Mouse (Mus musculus): Measurements from ENCODE around the gene Sept11. TPM values are rescaled to one million over a fixed set of nuclear protein-coding genes. Genes with fewer than 3 reads are reported as not detected.
A peak's percentile ranks its signal among the peaks of the same experiment; 100 is the strongest.

Sept11 gene
- polyA plus RNA-seq, 1 experiment from 2014 or later: 261 TPM

DNA sequence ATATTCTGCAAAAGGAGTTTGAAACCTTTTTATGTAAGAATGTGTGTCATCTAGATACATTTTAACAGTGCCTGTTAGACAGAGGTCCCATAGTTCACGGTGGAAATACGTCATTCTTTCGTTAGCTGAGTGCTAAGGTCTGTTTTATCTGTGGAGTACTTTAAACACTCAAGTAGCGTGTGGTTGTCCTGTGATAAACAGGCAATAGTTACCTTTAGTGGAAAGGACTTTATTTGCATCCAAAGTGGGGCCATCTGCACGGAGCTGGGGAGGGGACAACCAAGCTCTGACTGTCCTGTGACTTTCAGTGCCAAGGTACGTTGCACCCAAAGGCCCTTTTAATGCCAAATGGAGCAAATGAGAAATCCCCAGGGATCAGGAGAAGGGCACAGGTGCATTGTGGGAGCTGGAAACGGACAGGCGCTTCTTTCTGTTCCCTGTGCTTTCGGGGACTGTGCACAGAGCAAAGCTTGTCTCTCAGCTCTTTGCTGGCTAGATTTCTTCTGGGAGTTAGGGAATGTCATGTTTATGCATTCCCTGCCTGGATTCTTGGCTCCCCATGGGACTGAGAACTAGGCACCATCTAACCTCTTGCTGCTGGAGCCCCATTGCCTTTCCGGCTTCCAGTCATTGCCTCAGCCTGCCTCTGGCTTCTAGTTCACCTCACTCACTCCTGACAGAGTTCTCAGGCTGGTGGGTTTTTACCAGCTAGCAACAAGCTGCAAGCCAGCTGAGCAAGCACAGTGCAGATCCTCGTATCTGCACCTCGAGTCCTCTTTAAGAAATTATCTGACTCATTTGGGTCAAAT lies 56.9 kb downstream of the Sept11 start:
- Histone ChIP-seq H3K9ac (replicated peaks; ENCODE audit: low read length) (no peak overlapping the region), H3K4me1 (ENCODE audit: control insufficient read depth, insufficient read depth, low read length) (no peaks in the 10 kb centered on the region), H3K4me3 (ENCODE audit: low read depth, low read length) (no peak overlapping the region), H3K36me3 (replicated peaks; ENCODE audit: control insufficient read depth, insufficient read depth, low read depth, low read length) (peaks cover 2% of the 10 kb centered on the region; the same call in 1 of the 2 replicates), H3K4me2 (ENCODE audit: low read depth, low read length) (no peak overlapping the region), H3K27me3 (ENCODE audit: control insufficient read depth, insufficient read depth, low read length) (no peaks in the 10 kb centered on the region), H3K9me3 (replicated peaks; ENCODE audit: control insufficient read depth, low read length) (no peaks in the 10 kb centered on the region), H3K27ac (replicated peaks; ENCODE audit: low read depth, low read length) (no peak overlapping the region)
- DNase-seq (ENCODE audit: low spot score): no peak
- ATAC-seq (replicated peaks; ENCODE audit: insufficient number of reproducible peaks, low FRiP score, low TSS enrichment, low read depth): no peak
- WGBS: 75% methylated on average over 12 of the region's 12 CpGs

GRCm38 (mm10) chr5:93151985-93152384 lies 58.7 kb downstream of the Sept11 start:
- 68% methylated on average over 6 of the region's 6 CpGs for WGBS

DNA sequence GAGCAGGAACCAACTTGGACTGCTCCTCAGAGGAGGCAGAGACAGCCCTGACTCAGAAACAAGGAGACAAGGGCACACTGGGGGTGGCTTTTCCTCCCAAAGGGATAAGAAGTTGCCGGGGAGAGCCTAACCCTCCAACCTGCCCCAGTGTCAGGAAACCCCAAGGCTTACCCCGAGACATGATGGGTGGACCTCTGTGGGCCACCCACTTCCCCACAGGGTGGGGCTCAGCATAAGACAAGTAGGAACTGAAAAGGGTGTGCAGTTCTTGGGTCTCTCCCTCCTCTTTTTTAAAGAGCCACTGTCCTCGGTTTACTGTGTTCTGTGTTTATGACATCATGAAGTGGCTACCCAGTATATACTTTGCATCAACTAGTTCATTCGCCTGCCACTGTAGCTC lies 59.2 kb downstream of the Sept11 start:
- ATAC-seq (replicated peaks; ENCODE audit: insufficient number of reproducible peaks, low FRiP score, low TSS enrichment, low read depth): 0 out of 2 replicates have a peak, but pooled peaks have one; percentile 13
- Histone ChIP-seq H3K9ac (replicated peaks; ENCODE audit: low read length) (no peak overlapping the region), H3K36me3 (replicated peaks; ENCODE audit: control insufficient read depth, insufficient read depth, low read depth, low read length) (peaks cover 2% of the 10 kb centered on the region; the same call in 1 of the 2 replicates), H3K9me3 (replicated peaks; ENCODE audit: control insufficient read depth, low read length) (no peaks in the 10 kb centered on the region), H3K4me2 (ENCODE audit: low read depth, low read length) (no peak overlapping the region), H3K27me3 (ENCODE audit: control insufficient read depth, insufficient read depth, low read length) (no peaks in the 10 kb centered on the region), H3K27ac (replicated peaks; ENCODE audit: low read depth, low read length) (no peak overlapping the region), H3K4me3 (ENCODE audit: low read depth, low read length) (no peak overlapping the region), H3K4me1 (ENCODE audit: control insufficient read depth, insufficient read depth, low read length) (no peaks in the 10 kb centered on the region)
- DNase-seq (ENCODE audit: low spot score): no peak
- 81% methylated on average over 4 of the region's 4 CpGs for WGBS

More at GRCm38 (mm10) chr5:93151985-93152384, 58.7 kb downstream of the Sept11 start:
- no peak overlapping the region for H3K27ac ChIP-seq (replicated peaks; ENCODE audit: low read depth, low read length)
- H3K9me3 ChIP-seq (replicated peaks; ENCODE audit: control insufficient read depth, low read length): no peaks in the 10 kb centered on the region
- ATAC-seq (replicated peaks; ENCODE audit: insufficient number of reproducible peaks, low FRiP score, low TSS enrichment, low read depth) (no peak), DNase-seq (ENCODE audit: low spot score) (no peak)
- H3K4me2 ChIP-seq (ENCODE audit: low read depth, low read length): no peak overlapping the region
- H3K9ac ChIP-seq (replicated peaks; ENCODE audit: low read length): no peak overlapping the region
- no peak overlapping the region for H3K4me3 ChIP-seq (ENCODE audit: low read depth, low read length)
- H3K4me1 ChIP-seq (ENCODE audit: control insufficient read depth, insufficient read depth, low read length): no peaks in the 10 kb centered on the region
- peaks cover 2% of the 10 kb centered on the region; the same call in 1 of the 2 replicates for H3K36me3 ChIP-seq (replicated peaks; ENCODE audit: control insufficient read depth, insufficient read depth, low read depth, low read length)
- H3K27me3 ChIP-seq (ENCODE audit: control insufficient read depth, insufficient read depth, low read length): no peaks in the 10 kb centered on the region

DNA sequence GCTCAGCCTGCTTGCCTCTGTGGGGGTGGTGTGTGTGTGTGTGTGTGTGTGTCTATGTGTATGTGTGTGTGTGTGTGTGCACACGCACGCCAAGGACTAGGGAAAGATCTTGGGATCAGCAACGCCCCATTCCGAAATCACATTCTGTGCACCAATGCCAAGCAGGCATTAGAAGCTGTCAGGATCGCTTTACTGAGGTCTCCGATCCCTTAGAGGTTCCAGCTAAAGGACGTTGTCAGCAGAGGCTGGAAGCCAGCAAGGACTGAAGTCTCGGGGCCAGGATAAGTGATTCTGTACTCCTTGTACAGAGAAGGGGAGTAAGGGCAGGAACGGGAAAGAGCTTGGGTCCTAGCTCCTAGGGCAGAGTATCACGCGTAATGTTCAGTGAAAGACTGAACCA lies 61.2 kb downstream of the Sept11 start:
- peaks cover 5% of the 10 kb centered on the region for H3K36me3 ChIP-seq (replicated peaks; ENCODE audit: control insufficient read depth, insufficient read depth, low read depth, low read length)
- H3K27me3 ChIP-seq (ENCODE audit: control insufficient read depth, insufficient read depth, low read length): no peaks in the 10 kb centered on the region
- no peak overlapping the region for H3K4me3 ChIP-seq (ENCODE audit: low read depth, low read length)
- 90% methylated on average over 11 of the region's 11 CpGs for WGBS
- H3K27ac ChIP-seq (replicated peaks; ENCODE audit: low read depth, low read length): no peak overlapping the region
- DNase-seq (ENCODE audit: low spot score) (no peak), ATAC-seq (replicated peaks; ENCODE audit: insufficient number of reproducible peaks, low FRiP score, low TSS enrichment, low read depth) (no peak)
- no peak overlapping the region for H3K9ac ChIP-seq (replicated peaks; ENCODE audit: low read length)
- H3K9me3 ChIP-seq (replicated peaks; ENCODE audit: control insufficient read depth, low read length): no peaks in the 10 kb centered on the region
- no peaks in the 10 kb centered on the region for H3K4me1 ChIP-seq (ENCODE audit: control insufficient read depth, insufficient read depth, low read length)
- no peak overlapping the region for H3K4me2 ChIP-seq (ENCODE audit: low read depth, low read length)

- Histone ChIP-seq H3K4me2 (ENCODE audit: low read depth, low read length) (no peak overlapping the region), H3K4me3 (ENCODE audit: low read depth, low read length) (no peak overlapping the region), H3K36me3 (replicated peaks; ENCODE audit: control insufficient read depth, insufficient read depth, low read depth, low read length) (peaks cover 12% of the 10 kb centered on the region), H3K27ac (replicated peaks; ENCODE audit: low read depth, low read length) (no peak overlapping the region), H3K9me3 (replicated peaks; ENCODE audit: control insufficient read depth, low read length) (no peaks in the 10 kb centered on the region), H3K9ac (replicated peaks; ENCODE audit: low read length) (no peak overlapping the region), H3K4me1 (ENCODE audit: control insufficient read depth, insufficient read depth, low read length) (no peaks in the 10 kb centered on the region), H3K27me3 (ENCODE audit: control insufficient read depth, insufficient read depth, low read length) (no peaks in the 10 kb centered on the region)
- DNase-seq (ENCODE audit: low spot score) (peak; percentile 78), ATAC-seq (replicated peaks; ENCODE audit: insufficient number of reproducible peaks, low FRiP score, low TSS enrichment, low read depth) (no peak)
- 89% methylated on average over 3 of the region's 3 CpGs for WGBS
These were observed 70.3 kb downstream of the Sept11 start for GRCm38 (mm10) chr5:93163541-93163940.

DNA sequence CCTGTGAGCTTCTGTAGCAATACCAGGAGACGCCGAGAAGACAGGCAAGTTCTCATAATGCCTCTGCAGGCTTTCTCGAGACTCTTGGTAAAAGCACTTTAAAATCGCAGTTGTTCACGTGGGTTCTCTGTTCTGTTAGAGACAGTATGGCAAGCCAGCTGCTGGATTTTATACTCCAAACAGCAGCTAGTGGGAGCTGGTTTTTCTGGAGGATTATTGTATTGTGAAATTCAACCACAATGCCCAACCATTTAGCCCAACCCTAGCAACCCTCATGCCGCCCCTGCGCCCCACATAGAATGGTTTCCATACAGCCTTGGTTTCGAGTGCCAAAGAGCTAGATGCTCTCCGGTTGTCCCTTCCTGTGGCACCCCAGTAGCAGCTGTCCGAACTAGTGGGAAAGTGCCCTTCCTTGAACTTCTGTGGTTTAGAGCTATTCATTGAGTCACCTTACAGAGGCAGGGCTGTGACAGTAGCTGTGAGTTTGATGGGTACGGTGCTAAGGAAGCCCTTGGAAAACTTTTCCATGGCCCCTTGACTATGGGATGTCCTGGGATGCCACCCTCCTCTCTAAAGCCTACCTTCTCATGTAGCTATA lies 74.8 kb downstream of the Sept11 start:
- Histone ChIP-seq H3K9ac (replicated peaks; ENCODE audit: low read length) (no peak overlapping the region), H3K4me1 (ENCODE audit: control insufficient read depth, insufficient read depth, low read length) (no peaks in the 10 kb centered on the region), H3K4me2 (ENCODE audit: low read depth, low read length) (no peak overlapping the region), H3K9me3 (replicated peaks; ENCODE audit: control insufficient read depth, low read length) (no peaks in the 10 kb centered on the region), H3K4me3 (ENCODE audit: low read depth, low read length) (no peak overlapping the region), H3K27ac (replicated peaks; ENCODE audit: low read depth, low read length) (0 out of 2 replicates have a peak overlapping the region, but pooled peaks have one; percentile 41), H3K27me3 (ENCODE audit: control insufficient read depth, insufficient read depth, low read length) (no peaks in the 10 kb centered on the region), H3K36me3 (replicated peaks; ENCODE audit: control insufficient read depth, insufficient read depth, low read depth, low read length) (peaks cover 13% of the 10 kb centered on the region)
- 92% methylated on average over 11 of the region's 11 CpGs for WGBS
- DNase-seq (ENCODE audit: low spot score) (no peak), ATAC-seq (replicated peaks; ENCODE audit: insufficient number of reproducible peaks, low FRiP score, low TSS enrichment, low read depth) (no peak)

GRCm38 (mm10) chr5:93168654-93169053 lies 75.4 kb downstream of the Sept11 start:
- Histone ChIP-seq H3K4me2 (ENCODE audit: low read depth, low read length) (no peak overlapping the region), H3K4me3 (ENCODE audit: low read depth, low read length) (no peak overlapping the region), H3K36me3 (replicated peaks; ENCODE audit: control insufficient read depth, insufficient read depth, low read depth, low read length) (peaks cover 13% of the 10 kb centered on the region), H3K27ac (replicated peaks; ENCODE audit: low read depth, low read length) (0 out of 2 replicates have a peak overlapping the region, but pooled peaks have one; percentile 41), H3K9ac (replicated peaks; ENCODE audit: low read length) (no peak overlapping the region), H3K9me3 (replicated peaks; ENCODE audit: control insufficient read depth, low read length) (no peaks in the 10 kb centered on the region), H3K27me3 (ENCODE audit: control insufficient read depth, insufficient read depth, low read length) (no peaks in the 10 kb centered on the region), H3K4me1 (ENCODE audit: control insufficient read depth, insufficient read depth, low read length) (no peaks in the 10 kb centered on the region)
- WGBS: 60% methylated on average over 6 of the region's 6 CpGs
- ATAC-seq (replicated peaks; ENCODE audit: insufficient number of reproducible peaks, low FRiP score, low TSS enrichment, low read depth) (0 out of 2 replicates have a peak, but pooled peaks have one; percentile 23), DNase-seq (ENCODE audit: low spot score) (peak; percentile 68)

GRCm38 (mm10) chr5:93171420-93171819 lies 78.2 kb downstream of the Sept11 start:
- ATAC-seq (replicated peaks; ENCODE audit: insufficient number of reproducible peaks, low FRiP score, low TSS enrichment, low read depth): no peak
- no peak for DNase-seq (ENCODE audit: low spot score)
- H3K27ac ChIP-seq (replicated peaks; ENCODE audit: low read depth, low read length): no peak overlapping the region
- H3K4me2 ChIP-seq (ENCODE audit: low read depth, low read length): no peak overlapping the region
- no peak overlapping the region for H3K4me3 ChIP-seq (ENCODE audit: low read depth, low read length)
- H3K36me3 ChIP-seq (replicated peaks; ENCODE audit: control insufficient read depth, insufficient read depth, low read depth, low read length): peaks cover 5% of the 10 kb centered on the region
- no peaks in the 10 kb centered on the region for H3K4me1 ChIP-seq (ENCODE audit: control insufficient read depth, insufficient read depth, low read length)
- no peaks in the 10 kb centered on the region for H3K27me3 ChIP-seq (ENCODE audit: control insufficient read depth, insufficient read depth, low read length)
- H3K9ac ChIP-seq (replicated peaks; ENCODE audit: low read length): no peak overlapping the region
- H3K9me3 ChIP-seq (replicated peaks; ENCODE audit: control insufficient read depth, low read length): no peaks in the 10 kb centered on the region
- WGBS: 94% methylated on average over 15 of the region's 15 CpGs

All from embryonic facial prominence, embryonic 11.5 days (tissue).